In the genomic region with DNA sequence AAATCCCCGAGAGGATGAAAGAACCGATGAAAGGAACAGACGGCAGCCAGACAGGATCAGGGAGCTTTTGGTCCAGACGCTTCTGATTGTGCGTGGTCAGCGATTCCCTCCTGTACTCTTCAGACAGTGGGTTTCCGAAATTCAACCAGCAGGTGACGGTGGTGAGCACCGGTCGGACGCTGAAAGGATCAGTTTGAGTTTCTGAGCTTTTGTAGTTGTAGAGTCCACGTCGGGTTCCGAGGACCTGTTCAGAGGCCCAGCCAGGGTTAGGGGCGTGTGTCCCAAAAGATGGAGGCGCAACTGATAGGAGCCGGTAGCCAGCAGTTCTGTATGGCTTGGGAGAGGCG, we compare ENCODE assay signal across 8 mouse cellular contexts. TPM values are rescaled to one million over a fixed set of nuclear protein-coding genes. Genes with fewer than 3 reads are reported as not detected.
DNase-seq lines count a peak whose midpoint lies in the region; ATAC-seq and TF ChIP-seq lines count a peak whose summit lies in the region.
"Had no signal": no experiment of that assay in that cellular context is flagged by ENCODE, and none has a peak within 500 bp of the region (broad histone marks: within the 10 kb centered on the region; RNA-seq: fewer than 3 reads in every experiment).

No protein-coding gene starts in this region.

- TF ChIP-seq POLR2A in cerebellum, adult 2 months (IDR thresholded peaks at IDR 0.05; ENCODE audit: borderline replicate concordance, insufficient read depth, low read length), result no peak

- no peaks in the 10 kb centered on the region for H3K36me3 ChIP-seq in forebrain, postnatal 0 days (ENCODE audit: insufficient read depth)
- no peaks in the 10 kb centered on the region for H3K36me3 ChIP-seq in kidney, embryonic 16.5 days (ENCODE audit: insufficient read depth, low read length)
- H3K36me3 ChIP-seq in lung, embryonic 16.5 days (ENCODE audit: control insufficient read depth, insufficient read depth, low read length), result no peaks in the 10 kb centered on the region

- peak overlapping the region; percentile 65 for H3K4me2 ChIP-seq in forebrain, postnatal 0 days (ENCODE audit: low read depth)
- peak overlapping the region; percentile 55 for H3K4me2 ChIP-seq in kidney, embryonic 16.5 days (replicated peaks; ENCODE audit: low read depth, low read length)
- H3K4me2 ChIP-seq in lung, embryonic 16.5 days (ENCODE audit: low read depth, low read length), result peak overlapping the region; percentile 87

- DNase-seq in A20 (ENCODE audit: low read depth, low spot score), result peak; percentile 88
- peak; percentile 83 for DNase-seq in CD4-positive, CD25-positive, alpha-beta regulatory T cell, adult 2 months (ENCODE audit: low read depth, low spot score)
- peak; percentile 62 to 68 for DNase-seq in cerebellum, adult 2 months
- DNase-seq in forebrain, postnatal 0 days, result peak; percentile 65
- peak; percentile 73 for DNase-seq in retina, postnatal 1 day

- H3K9ac ChIP-seq in forebrain, postnatal 0 days, result peak overlapping the region; percentile 40; the same call in 1 of the 2 replicates
- peak overlapping the region; percentile 63 for H3K9ac ChIP-seq in kidney, embryonic 16.5 days (replicated peaks; ENCODE audit: low read length)
- H3K9ac ChIP-seq in lung, embryonic 16.5 days (ENCODE audit: low read length), result peak overlapping the region; percentile 76

- peak overlapping the region; percentile 57 for H3K4me3 ChIP-seq in cerebellum, adult 2 months (replicated peaks; ENCODE audit: insufficient read depth, low read depth, low read length)
- peak overlapping the region; percentile 37 for H3K4me3 ChIP-seq in forebrain, postnatal 0 days (ENCODE audit: low read depth, low read length)
- peak overlapping the region; percentile 65 for H3K4me3 ChIP-seq in kidney, embryonic 16.5 days (ENCODE audit: low read length)
- peak overlapping the region; percentile 62 for H3K4me3 ChIP-seq in lung, embryonic 16.5 days (ENCODE audit: low read length)

- peak; percentile 72; the same call in 1 of the 2 replicates for TF ChIP-seq CTCF in cerebellum, adult 2 months (IDR thresholded peaks at IDR 0.05; ENCODE audit: borderline replicate concordance, insufficient read depth, low read depth, low read length)
- TF ChIP-seq CTCF in forebrain, postnatal 0 days (IDR thresholded peaks at IDR 0.05; ENCODE audit: low read depth), result peak; percentile 82

- under 1% methylated on average over 18 of the region's 18 CpGs for WGBS in cerebellum, adult 2 months
- WGBS in forebrain, postnatal 0 days, result 2% methylated on average over 18 of the region's 18 CpGs
- WGBS in kidney, embryonic 16.5 days, result 0% methylated on average over 18 of the region's 18 CpGs
- WGBS in lung, embryonic 16.5 days, result 1% methylated on average over 18 of the region's 18 CpGs

- peak; percentile 57 for ATAC-seq in forebrain, postnatal 0 days
- ATAC-seq in kidney, embryonic 16.5 days (ENCODE audit: low FRiP score, low TSS enrichment), result peak; percentile 49; the same call in 1 of the 2 replicates
- peak; percentile 35; the same call in 1 of the 2 replicates for ATAC-seq in lung, embryonic 16.5 days (ENCODE audit: low read depth)

- H3K9me3 ChIP-seq in forebrain, postnatal 0 days (ENCODE audit: low read length), result no peaks in the 10 kb centered on the region
- H3K9me3 ChIP-seq in kidney, embryonic 16.5 days (ENCODE audit: low read length), result no peaks in the 10 kb centered on the region
- H3K9me3 ChIP-seq in lung, embryonic 16.5 days (ENCODE audit: control insufficient read depth, low read length), result no peaks in the 10 kb centered on the region

- H3K27me3 ChIP-seq in cerebellum, adult 2 months (ENCODE audit: control insufficient read depth, insufficient read depth, low read length), result no peaks in the 10 kb centered on the region
- no peaks in the 10 kb centered on the region; the same call in 1 of the 2 replicates for H3K27me3 ChIP-seq in forebrain, postnatal 0 days (ENCODE audit: insufficient read depth, low read length)
- H3K27me3 ChIP-seq in kidney, embryonic 16.5 days (ENCODE audit: insufficient read depth, low read length), result no peaks in the 10 kb centered on the region
- no peaks in the 10 kb centered on the region for H3K27me3 ChIP-seq in lung, embryonic 16.5 days (ENCODE audit: control insufficient read depth, insufficient read depth, low read depth, low read length)

- H3K27ac ChIP-seq in cerebellum, adult 2 months (ENCODE audit: insufficient read depth, low read length), result no peak overlapping the region; the same call in 1 of the 2 replicates
- peak overlapping the region; percentile 40; the same call in 1 of the 2 replicates for H3K27ac ChIP-seq in forebrain, postnatal 0 days (ENCODE audit: low read depth, low read length)
- H3K27ac ChIP-seq in kidney, embryonic 16.5 days (ENCODE audit: low read length), result peak overlapping the region; percentile 98
- peak overlapping the region; percentile 95 for H3K27ac ChIP-seq in lung, embryonic 16.5 days (ENCODE audit: low read length)

- no peaks in the 10 kb centered on the region for H3K4me1 ChIP-seq in cerebellum, adult 2 months (ENCODE audit: control insufficient read depth, insufficient read depth, low read length)
- H3K4me1 ChIP-seq in forebrain, postnatal 0 days (ENCODE audit: insufficient read depth), result peaks cover 9% of the 10 kb centered on the region; the same call in 1 of the 2 replicates
- H3K4me1 ChIP-seq in kidney, embryonic 16.5 days (ENCODE audit: insufficient read depth, low read length), result peaks cover 52% of the 10 kb centered on the region
- peaks cover 52% of the 10 kb centered on the region for H3K4me1 ChIP-seq in lung, embryonic 16.5 days (replicated peaks; ENCODE audit: control insufficient read depth, insufficient read depth, low read length)

RNA-seq across cellular contexts. Expression of a gene that starts 0.7 kb away (rescaled TPM):
- polyA plus RNA-seq in cerebellum, adult 2 months (2012; rRNA removed), result 1.9 and 2.2 TPM in 2 replicates
- 1.0 and 1.3 TPM in 2 replicates for total RNA-seq in forebrain, postnatal 0 days (2014; rRNA removed)
- polyA plus RNA-seq in forebrain, postnatal 0 days (2015; fragmentation: Nextera tagmentation; extraction: Ambion mirVana), result 0.58 and 0.88 TPM in 2 replicates
- 11.3 and 12.5 TPM in 2 replicates for polyA plus RNA-seq in kidney, embryonic 16.5 days (2015; fragmentation: Nextera tagmentation; extraction: Ambion mirVana)
- polyA plus RNA-seq in lung, embryonic 16.5 days (2015; fragmentation: Nextera tagmentation; extraction: Ambion mirVana), result 10.9 and 11.4 TPM in 2 replicates

RNA-seq across cellular contexts. Expression of a gene that starts 2.7 kb away (rescaled TPM):
- polyA plus RNA-seq in cerebellum, adult 2 months (2012; rRNA removed), result not detected in 2 replicates
- total RNA-seq in forebrain, postnatal 0 days (2014; rRNA removed), result not detected in 2 replicates
- not detected in 2 replicates for polyA plus RNA-seq in forebrain, postnatal 0 days (2015; fragmentation: Nextera tagmentation; extraction: Ambion mirVana)
- polyA plus RNA-seq in kidney, embryonic 16.5 days (2015; fragmentation: Nextera tagmentation; extraction: Ambion mirVana), result not detected in 2 replicates
- not detected in 2 replicates for polyA plus RNA-seq in lung, embryonic 16.5 days (2015; fragmentation: Nextera tagmentation; extraction: Ambion mirVana)
- total RNA-seq: left cerebral cortex, postnatal 36 days had no signal

RNA-seq across cellular contexts. Expression of a gene that starts 14.9 kb away (rescaled TPM):
- polyA plus RNA-seq in cerebellum, adult 2 months (2012; rRNA removed), result 0.18 and 0.24 TPM in 2 replicates
- 0.90 TPM in 1 of 2 replicates, not detected in the other for total RNA-seq in forebrain, postnatal 0 days (2014; rRNA removed)
- polyA plus RNA-seq in forebrain, postnatal 0 days (2015; fragmentation: Nextera tagmentation; extraction: Ambion mirVana), result 0.26 and 0.48 TPM in 2 replicates
- 0.44 and 0.67 TPM in 2 replicates for polyA plus RNA-seq in kidney, embryonic 16.5 days (2015; fragmentation: Nextera tagmentation; extraction: Ambion mirVana)
- polyA plus RNA-seq in lung, embryonic 16.5 days (2015; fragmentation: Nextera tagmentation; extraction: Ambion mirVana), result 2.1 and 3.8 TPM in 2 replicates

RNA-seq across cellular contexts. Expression of a gene that starts 20.3 kb away (rescaled TPM):
- polyA plus RNA-seq in cerebellum, adult 2 months (2012; rRNA removed), result 0.36 and 0.43 TPM in 2 replicates
- 9.2 and 10.5 TPM in 2 replicates for total RNA-seq in forebrain, postnatal 0 days (2014; rRNA removed)
- 10.6 and 11.4 TPM in 2 replicates for polyA plus RNA-seq in forebrain, postnatal 0 days (2015; fragmentation: Nextera tagmentation; extraction: Ambion mirVana)
- polyA plus RNA-seq in kidney, embryonic 16.5 days (2015; fragmentation: Nextera tagmentation; extraction: Ambion mirVana), result 11.7 and 12.8 TPM in 2 replicates
- polyA plus RNA-seq in lung, embryonic 16.5 days (2015; fragmentation: Nextera tagmentation; extraction: Ambion mirVana), result 7.9 and 8.6 TPM in 2 replicates

RNA-seq across cellular contexts. Expression of a gene that starts 20.4 kb away (rescaled TPM):
- polyA plus RNA-seq in cerebellum, adult 2 months (2012; rRNA removed), result 119 and 128 TPM in 2 replicates
- 97.4 and 155 TPM in 2 replicates for total RNA-seq in forebrain, postnatal 0 days (2014; rRNA removed)
- 15.6 and 18.2 TPM in 2 replicates for polyA plus RNA-seq in forebrain, postnatal 0 days (2015; fragmentation: Nextera tagmentation; extraction: Ambion mirVana)
- 11.4 and 12.8 TPM in 2 replicates for polyA plus RNA-seq in kidney, embryonic 16.5 days (2015; fragmentation: Nextera tagmentation; extraction: Ambion mirVana)
- polyA plus RNA-seq in lung, embryonic 16.5 days (2015; fragmentation: Nextera tagmentation; extraction: Ambion mirVana), result 5.7 and 6.4 TPM in 2 replicates
